Mouse (Mus musculus) lung, embryonic 15.5 days (tissue): ENCODE measurements around the gene Snca. TPM values are rescaled to one million over a fixed set of nuclear protein-coding genes. Genes with fewer than 3 reads are reported as not detected.
"Not testable (repeated sequence)": the region's sequence is repeated elsewhere in the genome, so short reads cannot be mapped to it uniquely, and the experiment has no call there.

Source experiments
- ATAC-seq: fragments of 200-750 bp; cut with Nextera tagmentation; 2 replicates; pipeline ENCODE4 v1.8.0; 2017; ENCODE audit warnings: moderate number of reproducible peaks, borderline replicate concordance; ENCODE audit not compliant: low FRiP score, low TSS enrichment; ENCODE audit errors: extremely low read depth
- H3K27ac ChIP-seq: fragments of 300-500 bp; sonication (generic); 2 replicates; pipeline ENCODE4 v1.5.1; 2015; ENCODE audit warnings: moderate library complexity, mild to moderate bottlenecking, inconsistent platforms
- H3K27me3 ChIP-seq: fragments of 300-500 bp; sonication (generic); 2 replicates; pipeline ENCODE4 v1.6.1; 2015; ENCODE audit warnings: inconsistent platforms
- H3K36me3 ChIP-seq: fragments of 300-500 bp; sonication (generic); 2 replicates; pipeline ENCODE4 v1.6.1; 2015; ENCODE audit warnings: inconsistent platforms
- H3K4me1 ChIP-seq: fragments of 300-500 bp; sonication (generic); 2 replicates; pipeline ENCODE4 v1.6.1; 2015; ENCODE audit warnings: inconsistent platforms
- H3K4me2 ChIP-seq: fragments of 300-500 bp; sonication (generic); 2 replicates; pipeline ENCODE4 v1.6.1; 2015; ENCODE audit warnings: inconsistent platforms, mild to moderate bottlenecking, moderate library complexity
- H3K4me3 ChIP-seq: fragments of 300-500 bp; sonication (generic); 2 replicates; pipeline ENCODE4 v1.5.1; 2015; ENCODE audit warnings: mild to moderate bottlenecking, inconsistent platforms
- H3K9ac ChIP-seq: fragments of 300-500 bp; sonication (generic); 2 replicates; pipeline ENCODE4 v1.6.1; 2015; ENCODE audit warnings: inconsistent platforms
- H3K9me3 ChIP-seq: fragments of 300-500 bp; sonication (generic); 2 replicates; pipeline ENCODE4 v1.6.1; 2016; ENCODE audit warnings: inconsistent platforms
- WGBS: fragments of 180-500 bp; shearing (Covaris S2); methylation state at CpG from one replicate; pipeline ENCODE4 v1.1.7; 2015; 5-methylcytosine and 5-hydroxymethylcytosine counted together
- polyA plus RNA-seq: library from polyadenylated mRNA; unstranded; fragments of >200 nt; fragmentation: Nextera tagmentation; extraction: Ambion mirVana; gene quantifications from 2 replicates; pipeline ENCODE4 v1.2.1, GENCODE M21; 2015

The Snca gene
- polyA plus RNA-seq, 1 experiment from 2014 or later, result 43.8 TPM

DNA sequence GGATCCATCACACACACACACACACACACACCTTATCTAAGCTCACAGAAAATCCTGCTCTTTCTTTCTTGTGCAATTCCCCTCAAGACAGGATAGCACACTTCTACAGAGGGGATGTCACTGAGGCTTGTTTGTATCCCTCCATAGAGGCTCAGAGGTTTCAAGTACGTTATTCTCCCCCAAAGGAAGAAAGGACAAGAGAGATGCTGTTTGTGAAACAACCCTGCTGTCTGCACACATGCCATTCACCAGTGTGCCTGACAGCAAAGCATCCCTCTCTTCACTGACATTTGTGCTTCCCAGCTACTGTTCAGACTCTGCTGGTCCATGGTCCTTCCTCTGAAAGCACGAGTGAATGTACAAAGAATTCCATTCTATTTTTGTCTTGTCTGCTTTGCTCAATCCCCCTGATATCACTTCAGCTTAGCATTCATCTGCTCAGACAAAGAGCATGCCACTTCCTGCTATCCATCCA is 119.6 kb downstream of the Snca start:
- H3K27ac ChIP-seq, result no peak overlapping the region
- WGBS, result 11% methylated on average over 2 of the region's 2 CpGs
- no peak overlapping the region for H3K9ac ChIP-seq
- H3K4me3 ChIP-seq, result no peak overlapping the region
- ATAC-seq, result no peak
- H3K4me1 ChIP-seq, result no peaks in the 10 kb centered on the region
- no peaks in the 10 kb centered on the region for H3K27me3 ChIP-seq
- H3K9me3 ChIP-seq, result no peaks in the 10 kb centered on the region
- H3K4me2 ChIP-seq, result no peak overlapping the region
- no peaks in the 10 kb centered on the region for H3K36me3 ChIP-seq

DNA sequence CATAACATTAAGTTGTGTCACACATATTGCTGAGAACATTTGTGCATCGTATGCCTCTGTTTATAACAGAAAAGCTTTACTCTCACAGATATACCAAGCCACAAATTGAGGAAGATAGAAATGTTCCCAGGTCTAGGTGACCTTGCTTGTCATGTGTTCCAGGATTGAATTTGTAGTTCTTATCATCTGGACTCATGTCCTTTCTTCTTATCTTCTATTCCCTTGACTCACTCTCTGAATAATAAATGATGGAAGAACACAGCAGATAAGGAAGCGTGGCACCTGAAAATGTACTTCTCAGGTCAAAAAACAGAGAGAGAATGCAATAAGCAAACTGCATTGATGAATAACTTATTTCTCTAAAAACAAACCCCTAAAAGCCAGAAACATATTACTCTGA is 131.6 kb downstream of the Snca start:
- no peaks in the 10 kb centered on the region for H3K27me3 ChIP-seq
- no peak overlapping the region for H3K4me3 ChIP-seq
- H3K4me2 ChIP-seq, result no peak overlapping the region
- no peaks in the 10 kb centered on the region for H3K36me3 ChIP-seq
- no peaks in the 10 kb centered on the region for H3K9me3 ChIP-seq
- WGBS, result 70% methylated on average over 2 of the region's 2 CpGs
- no peak for ATAC-seq
- no peaks in the 10 kb centered on the region for H3K4me1 ChIP-seq
- no peak overlapping the region for H3K27ac ChIP-seq
- H3K9ac ChIP-seq, result no peak overlapping the region

- not testable (repeated sequence) for H3K9me3 ChIP-seq, H3K27ac ChIP-seq, H3K4me2 ChIP-seq, H3K36me3 ChIP-seq, H3K27me3 ChIP-seq, H3K9ac ChIP-seq, H3K4me1 ChIP-seq, ATAC-seq, H3K4me3 ChIP-seq
- 70% methylated on average over 4 of the region's 4 CpGs for WGBS
These were observed 142.6 kb downstream of the Snca start for GRCm38 (mm10) chr6:60687048-60687447.

- 37% methylated on average over 4 of the region's 4 CpGs for WGBS
- Histone ChIP-seq H3K9ac (no peak overlapping the region), H3K27ac (no peak overlapping the region), H3K36me3 (no peaks in the 10 kb centered on the region), H3K4me2 (no peak overlapping the region), H3K4me1 (no peaks in the 10 kb centered on the region), H3K9me3 (no peaks in the 10 kb centered on the region), H3K4me3 (no peak overlapping the region), H3K27me3 (no peaks in the 10 kb centered on the region)
- no peak for ATAC-seq
These were observed 147.4 kb downstream of the Snca start for GRCm38 (mm10) chr6:60682233-60682632.

Other genes starting within 250 kb of the Snca start
- 22.0 and 22.8 TPM in 2 replicates for gene Mmrn1, start 95.1 kb upstream of the Snca start, polyA plus RNA-seq